Mouse (Mus musculus) cerebellum, adult 11-12 months (tissue): ENCODE results near the gene Hacd2.

Experiments used
- DNase-seq: peaks from one replicate; pipeline ENCODE4 v3.0.0; 2022

Hacd2 gene

DNA sequence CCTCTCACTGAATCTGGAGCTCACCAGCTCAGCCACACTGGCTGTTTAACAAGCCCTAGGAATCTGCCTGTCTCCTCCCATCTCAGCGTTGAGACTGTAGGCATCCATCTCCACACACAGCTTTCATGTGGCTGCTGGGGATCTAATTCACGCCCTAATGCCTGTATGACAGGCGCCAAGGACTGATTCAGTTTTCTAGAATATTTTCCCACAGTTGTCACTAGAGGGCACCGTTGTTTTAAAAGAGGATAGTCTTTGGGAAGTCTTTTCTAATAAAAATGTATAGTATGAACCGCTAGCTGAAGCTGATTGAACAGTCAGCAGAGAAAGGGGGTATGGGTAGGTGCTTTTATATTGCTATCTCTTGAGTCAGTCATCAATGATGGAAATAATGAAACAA is 34.1 kb downstream of the Hacd2 start:
- no peak for DNase-seq

DNA sequence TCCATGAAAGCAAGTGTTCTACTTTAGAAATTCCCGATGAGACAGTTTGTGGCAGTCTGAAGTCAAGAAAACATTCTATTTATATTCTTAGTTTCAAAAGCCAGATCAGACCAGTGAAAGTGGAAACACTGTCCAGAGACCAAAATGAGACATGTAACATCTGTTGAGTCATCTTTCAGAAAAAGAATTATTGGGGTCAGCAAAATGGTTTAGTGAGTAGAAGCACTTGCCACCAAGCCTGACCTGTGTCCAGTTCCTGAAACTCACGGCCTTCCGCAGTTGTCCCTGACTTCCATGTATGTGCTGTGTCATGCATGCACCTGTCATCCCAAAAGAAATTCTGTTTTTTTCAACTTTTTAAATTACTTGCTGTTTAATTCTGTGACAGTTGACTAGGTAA is 34.6 kb downstream of the Hacd2 start:
- no peak for DNase-seq

DNA sequence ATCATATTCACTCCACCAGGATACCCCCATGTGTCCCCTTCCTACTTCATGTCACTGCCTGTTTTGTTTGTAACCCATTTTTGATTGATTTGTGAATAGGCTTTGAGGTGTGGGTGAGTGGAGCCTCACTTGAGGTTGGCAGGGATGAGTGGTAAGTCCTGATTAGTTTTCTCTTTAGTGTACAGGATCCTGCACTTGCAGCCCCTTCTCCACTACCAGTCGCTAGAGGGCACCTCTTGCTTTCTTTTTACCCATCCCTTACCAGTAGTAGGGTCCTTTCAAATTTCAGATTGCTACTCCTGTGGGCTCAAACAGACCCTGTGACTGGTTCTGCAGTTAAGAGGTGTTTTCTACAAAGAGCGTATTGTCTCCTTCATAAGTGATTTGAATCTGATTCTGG is 38.8 kb downstream of the Hacd2 start:
- no peak for DNase-seq

DNA sequence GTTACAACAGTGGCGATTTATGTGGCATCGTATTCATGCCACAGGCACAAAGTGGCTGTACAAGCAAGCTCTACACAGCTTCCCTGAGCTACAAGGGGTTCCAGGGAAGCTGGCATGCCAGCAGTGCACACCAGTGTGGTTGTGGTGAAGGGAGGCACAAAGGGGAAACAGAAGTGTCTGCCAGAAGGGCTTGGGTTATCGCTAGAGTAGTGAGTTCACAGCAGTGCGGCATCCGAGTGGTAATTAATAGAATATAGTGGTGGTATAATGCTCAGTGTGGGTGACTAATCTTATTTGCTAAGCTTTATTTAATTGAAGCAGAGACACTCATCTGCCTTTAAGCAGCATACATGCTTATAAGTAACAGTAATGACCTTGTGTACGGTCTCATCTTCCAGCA is 43.5 kb downstream of the Hacd2 start:
- no peak for DNase-seq

DNA sequence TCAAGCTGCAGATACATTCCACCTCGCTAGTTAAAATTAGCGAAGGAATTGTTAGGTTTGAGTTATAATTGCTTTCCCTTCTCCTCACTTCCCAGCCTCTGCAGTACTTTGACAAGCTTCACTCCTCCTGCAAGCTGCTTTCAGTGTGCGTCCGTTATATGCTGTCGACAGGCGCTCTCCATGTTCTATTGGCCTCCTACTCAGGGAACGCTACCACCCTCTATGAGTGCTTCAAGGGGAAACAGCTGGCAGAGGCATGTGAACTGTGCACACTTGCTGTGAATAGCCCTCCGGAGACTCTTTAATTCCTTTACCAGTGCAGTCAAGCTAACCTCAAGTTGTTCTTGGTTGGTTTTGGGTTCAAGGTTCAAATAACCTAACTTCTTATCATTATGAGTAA is 44.9 kb downstream of the Hacd2 start:
- no peak for DNase-seq

DNA sequence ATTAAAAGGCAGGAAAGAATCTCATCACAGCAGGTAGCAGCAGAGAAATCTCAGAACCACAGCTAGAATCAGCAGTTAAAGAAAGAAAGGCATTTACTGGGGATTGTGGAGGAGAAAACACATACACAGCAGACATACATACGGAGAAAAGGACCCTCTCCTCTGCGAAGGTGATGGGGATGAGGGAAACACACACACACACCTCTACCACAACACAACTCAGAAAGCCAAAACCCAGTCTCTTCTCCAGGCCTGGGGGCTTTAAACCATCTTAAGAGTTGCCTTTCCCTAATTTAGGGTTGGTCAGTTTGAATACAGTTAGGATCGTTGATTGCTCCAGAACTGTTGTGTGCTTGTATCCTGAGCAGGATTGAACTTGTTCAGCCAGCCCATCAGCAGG is 45.4 kb downstream of the Hacd2 start:
- no peak for DNase-seq

DNA sequence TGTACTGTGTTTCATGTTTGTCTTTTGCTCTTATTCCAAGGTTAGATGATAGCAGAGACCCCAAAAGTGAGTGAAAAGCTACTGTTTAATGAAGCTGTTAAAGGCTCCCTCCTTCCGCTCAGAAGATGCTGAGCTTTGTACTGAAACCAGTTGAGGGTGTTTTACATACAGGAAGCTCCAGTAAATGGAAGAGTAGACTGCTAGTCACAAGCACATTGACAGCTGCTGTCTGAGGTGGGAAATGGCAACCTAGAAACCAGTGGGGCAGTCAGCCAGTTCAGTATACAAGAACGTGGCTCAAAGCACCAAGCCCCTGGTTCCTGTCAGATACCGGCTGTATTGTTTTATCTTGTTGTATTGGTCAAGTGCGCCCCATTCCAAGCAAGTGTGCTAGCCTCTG is 46.7 kb downstream of the Hacd2 start:
- no peak for DNase-seq

DNA sequence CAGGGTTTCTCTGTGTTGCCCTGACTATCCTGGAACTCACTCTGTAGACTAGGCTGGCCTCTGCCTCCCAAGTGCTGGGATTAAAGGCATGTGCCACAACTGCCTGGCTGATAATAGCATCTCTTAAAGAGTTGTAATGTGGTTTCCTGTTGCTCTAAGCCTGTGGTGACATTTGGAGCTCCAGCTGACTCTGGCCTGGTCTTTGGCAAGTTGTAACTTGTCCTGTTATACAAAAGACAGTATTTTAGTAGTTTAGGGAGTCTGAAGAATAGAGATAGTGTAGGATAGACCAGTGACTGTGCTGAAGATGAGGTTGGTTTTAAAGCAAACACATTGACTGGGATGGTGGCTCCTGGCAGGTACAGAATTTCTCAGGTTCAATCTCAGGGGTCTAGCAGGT is 52.2 kb downstream of the Hacd2 start:
- DNase-seq, result no peak

DNA sequence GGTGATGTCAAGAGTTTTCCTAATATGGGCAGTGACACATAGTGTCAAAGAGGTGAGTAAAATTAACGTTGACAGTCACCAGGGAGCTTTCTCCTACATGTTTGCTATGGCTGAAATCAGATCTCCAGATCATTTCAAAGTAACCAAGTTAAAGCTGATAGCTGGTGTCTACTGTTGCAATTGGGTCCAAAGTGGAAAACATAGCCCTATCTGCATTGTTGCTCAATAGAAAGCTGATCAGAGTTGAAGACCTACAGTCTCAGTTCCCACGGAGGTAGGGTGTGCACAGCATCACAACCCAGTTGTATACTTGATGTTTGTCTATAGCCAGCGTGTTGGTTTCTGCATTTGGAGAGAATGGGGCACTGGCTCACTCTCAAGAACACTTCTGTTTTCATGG is 53.4 kb downstream of the Hacd2 start:
- DNase-seq, result no peak

DNA sequence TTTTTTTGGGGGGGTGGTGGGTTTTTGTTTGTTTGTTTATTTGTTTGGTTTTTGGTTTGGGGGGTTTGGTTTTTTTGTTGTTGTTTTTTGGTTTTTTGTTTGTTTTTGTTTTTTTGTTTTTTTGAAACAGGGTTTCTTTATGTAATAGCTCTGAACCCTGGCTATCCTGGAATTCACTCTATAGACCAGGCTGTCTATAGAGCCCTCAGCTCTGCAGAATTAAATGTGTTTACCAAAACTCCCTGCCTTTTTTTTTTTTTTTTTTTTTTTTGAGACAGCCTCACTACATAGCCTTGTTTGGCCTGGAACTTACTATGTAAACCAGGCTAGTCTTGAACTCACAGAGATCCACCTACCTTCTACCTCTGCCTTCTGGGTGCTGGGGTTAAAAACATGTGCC is 71.3 kb downstream of the Hacd2 start:
- DNase-seq, result no peak

DNA sequence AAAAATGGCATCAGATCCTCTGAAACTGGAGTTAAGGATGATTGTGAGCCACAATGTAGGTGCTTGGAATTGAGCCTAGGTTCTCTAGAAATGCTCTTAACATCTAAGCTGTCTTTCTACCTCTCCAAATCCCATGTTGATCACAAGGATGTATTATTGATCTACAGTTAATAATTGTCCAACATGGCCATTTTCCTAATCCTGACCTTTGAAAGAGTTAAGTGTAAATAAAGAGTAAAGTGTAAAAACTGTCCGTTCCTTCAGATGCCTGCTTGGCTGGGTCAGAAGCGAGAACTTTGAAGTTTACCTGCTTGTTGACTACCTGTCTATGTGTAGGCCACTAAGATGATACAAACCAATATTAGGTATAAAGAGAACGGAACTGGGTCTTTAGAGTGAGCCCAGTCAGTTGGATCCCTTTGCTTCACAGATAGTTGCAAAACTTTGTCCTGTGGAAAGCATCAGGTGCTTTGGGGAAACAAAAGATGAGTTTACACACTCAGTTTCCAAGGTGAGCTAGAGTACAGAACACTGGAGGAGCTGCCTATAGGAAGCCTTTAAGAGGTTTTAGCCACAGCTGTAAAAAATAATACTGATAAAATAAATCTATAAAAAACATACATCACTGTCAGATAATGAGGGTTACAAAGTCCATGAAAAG is 75.8 kb downstream of the Hacd2 start:
- DNase-seq, result no peak

DNA sequence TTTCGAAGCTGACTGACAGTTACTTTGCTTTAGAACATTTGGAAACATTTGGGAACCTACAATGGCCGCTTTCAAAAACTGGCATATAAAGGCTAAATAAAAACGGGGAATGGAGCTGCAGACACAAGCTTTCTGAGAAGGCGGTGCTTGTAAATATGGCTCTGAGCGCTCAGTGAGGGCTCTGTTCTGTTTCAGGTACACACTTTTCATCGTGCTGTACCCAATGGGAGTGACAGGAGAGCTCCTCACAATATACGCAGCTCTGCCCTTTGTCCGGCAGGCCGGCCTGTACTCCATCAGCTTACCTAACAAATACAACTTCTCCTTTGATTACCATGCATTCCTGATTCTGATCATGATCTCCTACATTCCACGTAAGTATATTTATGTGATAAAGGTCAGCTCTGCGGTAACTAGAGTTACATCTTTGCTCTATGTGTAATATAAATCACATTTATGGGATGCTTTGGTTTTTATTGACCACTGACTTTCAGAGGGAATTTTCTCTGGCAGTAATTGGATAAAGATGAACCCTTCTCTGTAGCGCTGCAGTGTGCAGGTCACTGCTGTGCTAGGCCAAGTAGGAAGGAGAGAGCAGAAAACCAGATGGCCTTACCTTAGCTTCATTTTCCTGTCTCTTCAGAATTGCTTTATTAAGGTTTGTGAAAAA is 79.7 kb downstream of the Hacd2 start:
- DNase-seq, result no peak

DNA sequence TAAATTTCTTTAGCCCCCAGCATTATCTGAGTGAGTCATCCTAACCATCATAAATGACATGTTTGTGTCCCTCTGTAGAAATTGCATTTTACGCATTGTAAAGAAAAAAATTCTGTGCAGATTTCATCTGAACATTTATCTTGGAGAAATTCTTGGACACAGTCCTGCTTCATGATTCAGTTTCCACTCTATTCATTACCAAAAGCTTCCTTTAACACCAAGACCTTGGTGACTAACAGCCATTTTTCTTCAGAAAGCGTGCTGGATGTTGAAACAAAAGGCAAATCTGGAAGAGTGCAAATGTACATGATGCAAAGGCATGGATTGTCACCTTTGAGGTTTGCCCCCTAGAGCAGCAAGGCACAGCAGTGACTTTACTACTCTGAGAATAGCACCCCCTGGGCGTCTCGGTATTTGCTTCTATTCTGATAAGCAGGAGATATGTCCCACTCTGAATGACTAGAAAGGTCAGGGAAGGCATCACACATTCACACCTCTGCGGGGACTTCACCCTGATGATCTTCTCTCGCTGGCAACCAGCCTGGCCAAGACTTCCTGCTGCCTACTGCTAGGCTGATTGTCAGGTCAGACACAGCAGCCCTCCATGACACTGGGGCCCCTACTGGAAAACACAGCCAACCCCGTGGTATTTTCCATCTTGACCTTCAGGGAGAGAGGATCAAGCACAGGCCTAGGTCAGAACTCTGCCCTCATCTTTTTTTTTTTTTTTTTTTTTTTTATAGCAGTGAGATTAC is 80.8 kb downstream of the Hacd2 start:
- no peak for DNase-seq

DNA sequence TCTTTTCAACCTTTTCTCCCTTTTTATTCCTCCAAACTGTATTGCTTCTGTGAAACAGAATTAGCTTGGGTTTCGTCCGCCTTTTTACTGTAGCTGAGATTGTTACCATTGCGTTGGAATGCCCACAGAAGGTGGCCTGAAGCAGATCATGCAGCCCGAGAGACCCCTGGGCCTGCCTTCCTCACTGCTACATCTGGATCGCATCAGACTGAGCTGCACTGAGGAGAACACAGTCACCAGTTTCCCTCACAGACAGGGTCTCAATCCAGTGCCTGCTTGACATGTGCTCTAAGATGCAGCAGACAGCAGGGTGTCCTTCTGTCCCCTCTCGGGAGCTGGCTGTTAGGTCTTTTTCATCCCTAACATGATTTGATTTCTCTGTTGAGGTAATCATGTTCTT is 85.8 kb downstream of the Hacd2 start:
- DNase-seq, result no peak

DNA sequence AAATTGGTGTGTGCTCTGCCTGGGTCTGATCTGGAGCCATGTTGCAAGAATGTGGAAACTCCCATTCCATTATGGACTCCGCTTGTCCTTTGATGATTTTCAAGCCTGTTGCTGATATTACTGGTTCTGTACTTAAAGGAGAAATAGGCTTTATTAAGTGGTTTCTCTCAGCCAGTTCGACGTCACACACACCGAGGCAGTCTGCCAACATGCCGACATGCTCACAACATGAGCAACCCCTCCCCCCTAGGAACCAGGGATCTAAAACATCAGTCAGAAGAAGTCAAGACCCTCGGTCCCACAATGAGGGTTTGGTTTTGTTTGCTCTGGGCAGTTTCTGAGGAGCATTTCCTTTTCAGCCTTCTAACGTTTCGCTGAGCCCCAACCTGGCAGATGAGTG is 86.9 kb downstream of the Hacd2 start:
- DNase-seq, result no peak

DNA sequence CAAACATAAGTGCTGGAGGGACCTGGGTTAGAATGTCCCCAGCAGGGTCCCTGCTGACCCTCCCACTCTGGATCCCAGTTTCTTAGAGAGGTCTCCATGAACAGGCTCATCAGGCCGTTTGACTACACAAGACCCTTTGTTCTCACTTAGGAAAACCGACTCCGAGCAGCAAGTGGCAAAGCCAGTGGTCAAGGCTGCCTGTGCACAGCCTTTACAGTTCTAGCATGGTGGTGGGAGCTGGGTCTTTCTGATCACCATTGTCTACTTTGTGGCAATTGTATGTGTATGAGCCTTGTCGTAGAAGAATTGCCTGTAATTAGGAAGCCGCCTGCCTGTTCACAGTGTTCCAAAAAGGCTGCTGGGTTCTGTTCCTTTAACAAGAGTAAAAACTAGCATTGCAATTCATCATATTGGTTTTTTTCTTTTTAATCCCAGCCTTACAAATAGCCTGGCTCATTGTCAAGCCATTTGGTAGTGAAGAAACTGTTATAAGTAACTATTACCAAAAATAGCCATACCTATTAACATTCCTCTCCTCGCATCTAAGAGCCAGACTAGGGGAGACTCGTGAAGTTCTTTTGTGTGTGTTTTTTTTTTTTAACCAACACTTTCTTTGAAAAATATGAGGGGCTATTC is 87.5 kb downstream of the Hacd2 start:
- no peak for DNase-seq

DNA sequence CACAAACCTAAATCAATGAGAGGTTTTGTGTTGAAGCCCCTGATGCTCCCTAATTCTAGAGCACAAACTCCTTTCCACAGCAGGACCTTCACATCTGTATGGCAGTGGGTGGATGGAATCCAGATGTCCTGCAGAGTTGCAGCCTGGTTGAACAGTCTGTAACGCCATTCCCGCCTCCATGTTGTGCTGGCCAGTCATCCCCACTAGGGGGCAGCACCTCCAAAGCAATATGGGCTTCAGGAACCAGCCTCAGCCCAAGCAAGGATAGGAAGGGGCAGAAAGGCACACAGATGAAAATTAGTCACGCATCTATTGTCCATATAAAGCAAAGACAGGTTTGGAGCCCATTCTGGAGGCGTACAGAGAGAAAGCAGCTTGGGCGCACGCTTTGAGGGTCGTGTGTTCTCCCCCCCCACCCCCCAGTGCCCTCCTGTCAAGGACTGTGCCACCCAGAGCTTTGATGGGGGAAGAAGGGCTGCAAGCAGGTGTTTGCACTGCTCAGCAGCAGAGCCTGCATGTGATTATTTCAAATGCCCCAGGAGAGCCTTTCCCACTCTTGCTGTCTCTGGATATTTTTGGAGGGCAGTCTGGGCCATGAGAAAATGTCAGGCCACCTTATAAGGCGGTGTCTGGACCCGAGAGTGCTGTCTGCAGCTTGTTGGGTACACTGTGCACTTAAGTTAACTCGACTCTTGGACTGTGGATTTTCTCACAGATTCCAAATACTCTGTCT is 88.3 kb downstream of the Hacd2 start:
- peak; percentile 65 for DNase-seq

DNA sequence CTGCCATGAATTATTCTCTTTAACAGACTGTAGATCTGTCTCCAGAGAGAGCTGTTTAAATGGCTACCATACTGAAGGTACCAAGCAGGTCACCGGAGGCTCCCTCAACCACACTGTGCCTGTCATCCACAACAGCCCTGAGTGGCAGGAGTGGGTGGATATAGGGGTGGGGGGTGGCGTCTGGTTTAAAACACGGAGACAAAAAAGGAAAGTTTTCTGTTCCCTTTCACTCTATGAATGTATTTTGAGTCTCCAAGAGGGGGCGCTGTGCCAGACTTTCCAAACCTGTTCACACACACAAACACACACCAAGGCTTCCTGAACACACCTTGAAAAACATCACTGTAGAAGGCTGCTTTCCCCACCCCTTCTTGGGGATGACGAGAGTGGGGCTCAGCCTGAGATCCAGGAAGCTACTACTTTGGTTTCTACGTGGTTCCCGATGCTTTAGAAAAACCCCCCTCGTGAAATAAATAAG is 89.0 kb downstream of the Hacd2 start:
- DNase-seq, result no peak

DNA sequence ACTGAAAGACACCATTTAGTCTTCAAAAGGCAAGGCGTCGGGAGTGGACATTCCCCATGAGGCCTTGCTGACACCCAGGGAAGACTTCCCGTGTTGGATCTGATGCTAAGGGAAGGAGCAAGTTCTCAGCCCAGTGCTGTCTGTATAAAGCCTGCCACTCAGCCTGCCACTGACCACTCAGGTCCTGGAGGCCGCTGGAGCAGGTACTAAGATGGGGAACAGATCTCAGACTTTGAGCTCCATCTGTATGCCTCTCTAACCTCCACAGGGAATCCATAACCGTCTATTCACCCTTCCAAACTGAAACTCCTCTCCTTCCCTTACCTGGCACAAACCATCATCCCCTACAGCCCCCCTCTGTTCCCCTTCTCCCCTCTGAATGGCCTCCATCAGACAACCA is 91.3 kb downstream of the Hacd2 start:
- DNase-seq, result no peak

DNA sequence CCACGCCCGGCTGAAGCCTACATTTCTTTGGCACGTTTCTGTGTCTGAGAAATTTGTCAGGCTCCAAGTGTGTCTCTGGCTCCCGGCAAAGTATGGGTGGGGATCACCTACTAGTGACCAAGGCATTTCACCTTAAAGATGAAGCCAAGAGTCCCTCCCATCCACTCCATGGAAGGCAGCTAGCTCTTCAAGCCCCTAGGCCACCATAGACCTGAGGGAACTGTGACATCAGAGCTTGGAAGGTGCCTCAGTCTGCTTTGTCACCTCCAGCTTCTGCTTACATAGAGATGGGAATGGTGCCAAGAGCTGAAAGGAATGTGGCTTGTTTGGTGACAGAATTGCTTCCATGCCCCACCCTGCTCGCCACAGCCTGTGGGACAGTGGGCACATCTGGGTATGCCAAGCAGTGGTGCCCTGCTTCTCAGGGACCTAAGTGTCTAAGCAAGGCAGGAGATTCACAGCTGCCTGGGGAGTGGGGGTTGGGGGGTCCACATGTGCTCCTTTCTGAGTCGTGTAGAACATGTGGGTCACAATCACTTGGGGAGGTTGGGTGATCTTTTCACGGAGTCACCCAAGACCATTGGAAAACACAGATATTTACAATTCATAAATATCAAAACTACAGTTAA is 94.2 kb downstream of the Hacd2 start:
- no peak for DNase-seq

DNA sequence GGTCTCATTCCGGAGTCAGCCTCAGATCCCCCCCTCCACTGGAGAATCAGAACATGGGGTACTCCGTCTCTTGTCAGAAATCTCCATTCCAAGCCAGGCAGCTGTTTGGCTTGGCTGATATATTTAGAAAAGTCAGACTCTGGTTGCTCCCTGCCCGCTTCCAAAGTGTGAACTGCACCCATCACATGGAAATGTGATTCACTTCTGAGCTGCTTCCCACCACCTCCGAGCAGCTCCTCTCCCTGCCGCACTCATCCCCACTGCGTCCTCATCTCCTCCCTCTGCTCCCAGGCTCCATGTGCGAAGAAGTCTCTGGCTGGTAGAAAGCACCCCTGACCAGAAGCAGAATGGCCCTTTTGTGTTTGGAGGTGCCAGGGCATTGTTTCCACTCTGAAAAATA is 95.2 kb downstream of the Hacd2 start:
- DNase-seq, result no peak

DNA sequence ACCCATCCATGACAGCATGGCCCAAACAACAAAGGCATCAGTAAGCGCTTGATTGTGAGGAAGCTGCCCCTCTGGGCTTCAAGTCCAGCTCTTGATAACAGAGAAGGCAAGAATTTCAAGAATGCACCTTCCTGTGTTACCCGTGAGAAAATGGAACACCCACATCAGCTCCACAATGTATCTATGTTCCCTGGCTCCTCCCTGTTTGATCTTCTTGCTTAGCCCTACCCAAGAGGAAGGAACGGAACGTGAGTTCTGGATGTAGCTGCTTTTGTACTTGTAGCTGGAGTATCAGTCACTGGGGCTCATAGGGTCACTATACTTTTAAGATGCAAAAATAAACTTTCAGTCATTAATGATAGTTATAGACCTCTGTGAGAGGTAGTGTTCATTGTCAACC is 98.4 kb downstream of the Hacd2 start:
- no peak for DNase-seq

DNA sequence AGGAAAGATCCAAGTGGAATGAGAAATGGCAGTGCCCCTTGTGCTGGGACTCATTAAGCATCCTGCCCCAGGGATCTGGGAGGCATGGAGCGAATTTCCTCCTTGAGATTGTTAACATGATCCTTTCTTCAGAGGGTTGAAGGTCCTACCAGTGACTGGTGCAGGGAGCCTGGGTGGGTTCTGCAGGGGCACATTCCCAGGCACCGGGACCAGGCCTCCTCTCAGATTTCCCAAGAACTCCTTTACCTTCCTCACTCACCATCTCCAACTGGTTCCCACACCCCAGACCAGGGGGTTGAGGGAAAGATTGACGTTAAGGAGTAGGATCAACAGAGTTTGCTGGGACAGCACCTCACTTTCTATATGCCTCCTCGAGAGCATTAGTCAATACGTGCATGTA is 105.0 kb downstream of the Hacd2 start:
- DNase-seq, result no peak
